Mouse (Mus musculus) kidney, adult 11 months (tissue): ENCODE results near the gene Tcam1.
A peak's percentile ranks its signal among the peaks of the same experiment; 100 is the strongest.
"Not testable (repeated sequence)": the region's sequence is repeated elsewhere in the genome, so short reads cannot be mapped to it uniquely, and the experiment has no call there.

Experiments used
- DNase-seq: peaks from one replicate; pipeline ENCODE4 v3.0.0; 2022

Tcam1 gene

DNA sequence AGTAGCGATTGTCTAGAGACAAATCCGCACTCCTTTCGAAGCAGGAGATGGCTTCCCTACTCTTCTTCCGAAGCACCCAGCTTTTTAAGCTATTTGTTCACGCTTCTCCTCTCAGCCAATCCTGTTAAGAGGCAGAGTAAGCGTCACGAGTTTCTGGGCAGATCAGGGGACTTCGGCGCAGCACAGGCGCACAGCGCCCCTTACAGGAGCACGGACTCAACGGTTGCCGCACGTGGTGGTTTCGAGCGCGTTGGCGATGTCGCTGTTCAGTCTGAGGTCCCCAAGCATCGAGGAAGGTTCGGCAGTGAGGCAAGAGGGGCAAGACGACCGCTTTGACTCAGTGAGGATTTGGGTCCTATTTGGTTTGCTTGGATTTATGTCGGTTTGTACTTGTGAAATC is at the start of gene Tcam1:
Tcam1 (plus strand) TSS at position 219 of the 400 bp plus-strand sequence.
- peak; percentile 90 for DNase-seq

DNA sequence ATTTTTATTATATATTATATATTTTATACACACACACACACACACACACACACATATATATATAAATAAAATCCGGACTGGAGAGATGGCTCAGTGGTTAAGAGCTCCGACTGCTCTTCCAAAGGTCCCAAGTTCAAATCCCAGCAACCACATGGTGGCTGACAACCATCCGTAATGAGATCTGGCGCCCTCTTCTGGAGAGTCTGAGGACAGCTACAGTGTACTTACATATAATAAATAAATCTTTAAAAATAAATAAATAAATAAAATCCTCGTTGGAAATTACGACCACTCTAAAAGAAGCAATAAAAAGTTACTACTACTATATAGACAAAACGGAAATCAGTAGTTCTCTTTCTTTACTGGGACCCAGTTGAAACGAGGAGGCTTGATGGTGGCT is 42.5 kb upstream of the Tcam1 start:
- not testable (repeated sequence) for DNase-seq

DNA sequence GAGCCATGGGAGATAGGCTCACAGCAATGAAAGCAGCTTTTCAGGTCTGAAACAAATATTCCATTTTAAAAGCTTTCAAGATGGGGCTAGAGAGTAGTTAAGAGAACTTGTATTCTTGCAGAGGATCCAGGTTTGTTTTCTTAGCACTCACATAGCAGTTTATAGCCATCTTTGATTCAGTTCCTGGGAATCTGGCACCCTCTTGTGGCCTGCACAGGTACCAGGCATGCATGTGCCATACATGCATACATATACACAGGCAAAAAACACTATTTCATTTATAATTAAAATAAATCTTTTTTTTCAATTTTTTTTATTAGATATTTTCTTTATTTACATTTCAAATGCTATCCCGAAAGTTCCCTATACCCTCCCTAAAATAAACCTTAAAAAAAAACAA is 29.6 kb upstream of the Tcam1 start:
- DNase-seq = no peak

DNA sequence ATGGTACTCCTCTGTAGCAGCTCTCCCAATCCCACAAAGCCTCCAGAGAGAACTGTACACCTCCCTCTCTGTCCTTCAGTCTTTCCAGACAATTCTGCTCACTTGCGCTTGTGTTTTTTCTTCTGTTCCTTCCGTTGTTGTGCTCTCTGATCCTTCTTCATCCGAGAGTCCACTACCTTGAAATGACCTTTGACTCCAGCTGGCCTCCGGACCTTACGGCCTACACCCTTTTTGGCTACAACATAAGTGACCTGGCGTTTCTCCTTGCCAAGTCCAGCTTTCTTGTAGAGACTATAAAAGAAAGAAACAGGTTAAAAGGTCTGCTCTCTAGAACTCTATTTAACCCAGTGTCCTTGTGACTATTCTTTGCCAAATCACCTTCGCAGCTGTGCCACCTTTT is 27.1 kb upstream of the Tcam1 start:
- peak; percentile 59 for DNase-seq

DNA sequence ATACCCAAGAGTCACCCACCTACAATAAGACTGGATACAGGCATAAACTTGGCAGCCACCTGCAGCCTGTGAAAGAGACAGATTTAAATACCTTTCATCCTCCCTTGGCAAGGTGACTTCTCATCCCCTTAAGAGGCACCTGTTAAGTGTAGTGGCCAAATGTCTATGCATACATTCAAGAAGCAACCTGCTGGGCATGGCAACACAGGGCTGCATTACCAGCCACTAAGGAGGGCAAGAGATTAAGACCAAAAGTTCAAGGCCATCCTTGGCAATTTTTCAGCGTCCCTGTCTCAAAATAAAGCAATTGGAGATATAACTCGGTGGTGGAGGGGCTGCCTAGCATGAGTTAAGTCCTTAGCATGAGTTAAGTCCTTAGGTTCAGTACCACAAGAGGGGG is 21.7 kb upstream of the Tcam1 start:
- no peak for DNase-seq

DNA sequence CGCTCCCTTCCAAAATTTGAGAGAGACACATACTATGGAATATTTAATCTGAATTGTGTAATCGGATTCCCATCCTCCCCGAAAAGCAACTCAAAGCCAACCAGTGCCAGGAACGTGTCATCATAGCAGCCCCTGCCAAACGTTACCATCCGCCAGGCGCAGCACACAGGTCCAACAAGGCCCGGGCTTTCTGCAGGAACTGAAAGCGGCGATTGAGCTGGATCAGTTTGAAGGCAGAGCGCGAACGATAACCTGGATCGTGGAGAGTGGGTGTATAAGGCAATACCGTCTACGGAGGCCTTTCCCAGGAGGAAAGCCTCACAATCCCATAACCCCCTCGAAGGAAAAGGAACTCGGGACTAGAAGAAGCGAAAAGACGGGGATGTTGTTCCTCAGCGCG is 21.3 kb upstream of the Tcam1 start:
- no peak for DNase-seq

DNA sequence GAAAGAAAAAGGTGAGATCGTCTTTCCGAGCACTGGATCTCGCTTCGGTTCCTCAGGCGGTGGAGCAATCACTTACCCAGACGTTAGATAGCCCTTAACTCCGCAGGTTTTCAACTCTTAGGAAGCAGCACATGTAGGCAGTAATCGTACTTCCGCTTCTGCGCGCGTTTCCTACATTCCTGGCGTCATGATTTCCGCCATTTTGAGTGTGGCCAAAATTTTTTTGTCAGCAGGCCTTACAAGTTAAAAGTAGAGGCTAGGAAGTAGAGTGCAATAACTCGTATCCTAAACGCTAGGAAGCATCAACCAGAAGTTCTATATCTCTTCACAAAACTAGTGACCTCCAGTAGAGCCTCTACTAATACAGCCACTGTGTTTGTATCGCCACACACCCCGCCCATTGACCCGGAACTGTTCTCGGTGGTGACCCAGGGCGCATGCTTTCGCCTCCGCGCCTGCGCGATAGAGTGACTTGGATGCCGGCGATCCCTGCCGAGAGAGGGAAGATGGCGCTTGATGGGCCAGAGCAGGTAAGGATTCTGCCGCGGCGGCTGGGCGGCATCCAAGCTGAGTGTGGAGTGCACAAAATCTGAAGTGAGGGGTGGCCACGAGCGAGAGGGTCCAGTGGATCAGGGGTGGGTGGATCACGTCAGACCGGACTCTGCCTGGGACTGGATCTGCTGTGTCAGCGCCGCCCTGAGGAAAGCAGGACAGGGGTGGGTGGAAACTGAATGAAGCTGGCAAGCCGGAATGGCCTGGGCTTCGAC is 20.6 kb upstream of the Tcam1 start, which contains the start of the genes Ftsj3 and Psmc5:
Ftsj3 (minus strand) TSS at position 395 of the 767 bp plus-strand sequence.
Psmc5 (plus strand) TSS at position 470 of the 767 bp plus-strand sequence.
- DNase-seq = peak; percentile 97

DNA sequence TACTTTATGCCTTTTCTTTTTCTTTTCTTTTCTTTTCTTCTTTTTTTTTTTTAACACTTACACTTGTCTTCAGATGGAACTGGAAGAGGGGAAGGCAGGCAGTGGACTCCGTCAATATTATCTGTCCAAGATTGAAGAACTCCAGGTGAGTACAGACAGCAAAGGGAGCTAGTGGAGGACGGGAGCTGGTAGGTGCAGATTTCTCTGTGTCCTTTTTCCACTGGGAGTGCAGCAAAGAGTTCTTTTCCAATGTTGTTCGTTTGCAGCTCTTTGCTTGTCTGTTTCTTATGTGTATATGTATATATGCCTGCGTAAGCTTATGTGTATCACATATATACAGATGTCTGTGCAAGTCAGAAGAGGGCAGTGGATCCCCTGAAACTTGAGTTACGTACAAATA is 19.7 kb upstream of the Tcam1 start:
- DNase-seq = no peak

DNA sequence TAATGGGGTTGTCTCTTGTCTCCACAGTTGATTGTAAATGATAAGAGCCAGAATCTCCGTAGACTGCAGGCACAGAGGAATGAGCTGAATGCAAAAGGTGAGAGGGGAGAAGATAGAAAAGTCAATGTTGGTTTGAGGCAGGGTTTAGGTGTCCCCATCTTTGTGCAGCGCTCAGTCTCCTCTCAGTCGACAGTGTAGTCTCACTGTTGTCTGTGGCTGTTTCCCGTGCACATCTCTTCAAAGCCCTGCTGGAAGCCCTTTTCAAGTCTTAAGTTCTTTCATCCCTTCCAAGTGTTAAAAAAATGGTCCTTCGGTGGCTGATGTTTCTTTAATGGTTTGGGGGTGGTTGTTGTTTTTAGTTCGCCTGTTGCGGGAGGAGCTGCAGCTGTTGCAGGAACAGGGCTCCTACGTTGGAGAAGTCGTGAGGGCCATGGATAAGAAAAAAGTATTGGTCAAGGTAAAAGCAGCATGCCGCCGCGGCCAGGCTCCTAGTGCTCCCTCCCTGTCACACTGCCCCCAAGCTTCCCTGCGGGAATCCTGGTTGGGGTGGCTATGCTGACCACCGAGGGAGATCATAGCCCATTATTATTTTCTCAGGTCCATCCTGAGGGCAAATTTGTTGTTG is 15.5 kb upstream of the Tcam1 start:
- DNase-seq = no peak

DNA sequence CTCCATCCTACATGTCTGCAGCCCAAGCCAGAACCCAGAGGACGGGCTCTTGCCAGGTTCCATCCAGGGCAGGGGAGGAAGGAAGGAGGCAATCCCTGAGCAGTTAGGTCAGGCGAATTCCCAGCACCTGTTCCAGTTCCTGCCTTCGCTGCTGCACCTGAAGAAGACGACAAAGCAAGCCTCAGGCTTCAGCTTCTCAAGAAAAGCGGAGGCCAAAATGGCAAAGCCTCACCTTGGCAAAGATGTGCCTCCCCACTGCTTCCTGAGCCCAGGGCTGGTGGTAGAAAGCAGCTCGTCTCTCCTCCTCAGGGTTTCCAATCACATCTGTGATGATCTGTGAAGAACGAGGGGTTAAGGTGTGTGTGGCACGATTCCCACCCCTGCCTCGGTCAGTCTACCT is 12.5 kb upstream of the Tcam1 start:
- DNase-seq = no peak

DNA sequence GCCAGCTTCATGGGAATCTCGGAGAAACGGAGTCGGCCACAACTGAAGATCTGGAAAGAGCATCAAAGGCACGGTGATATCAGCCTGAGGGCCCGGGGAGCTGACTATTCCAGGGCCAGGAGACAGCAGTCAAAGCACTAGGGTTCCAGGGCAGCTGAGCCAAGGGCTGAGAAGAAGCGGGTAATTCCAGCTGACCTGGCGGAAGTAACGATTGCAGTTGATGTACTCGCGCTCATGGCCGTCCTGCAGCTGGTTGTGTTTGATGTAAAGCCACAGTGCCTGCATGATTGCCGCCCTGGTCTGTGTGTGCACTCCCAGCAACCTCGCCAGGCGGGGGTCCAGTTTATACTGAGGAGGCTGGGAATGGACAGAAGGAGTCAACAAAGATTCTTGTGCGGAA is 11.5 kb upstream of the Tcam1 start:
- no peak for DNase-seq

DNA sequence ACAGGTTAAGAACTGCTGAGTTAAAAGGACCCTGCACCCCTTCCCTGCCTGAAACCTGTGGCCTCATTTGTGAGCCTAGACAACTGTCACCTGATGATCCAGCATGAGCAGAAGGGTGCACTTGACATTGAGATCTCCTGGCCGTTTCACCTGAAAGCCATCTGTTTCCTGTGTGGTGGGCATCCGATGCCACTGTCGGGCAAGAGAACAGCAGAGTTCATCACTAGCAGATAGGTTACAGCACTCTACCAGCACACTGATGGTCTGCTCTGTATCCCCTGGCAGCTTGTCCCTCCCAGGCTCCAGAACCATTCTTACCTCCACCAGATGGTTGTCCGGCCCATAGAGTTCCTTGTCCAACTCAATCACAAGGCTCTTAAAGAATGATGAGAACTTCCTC is 10.9 kb upstream of the Tcam1 start:
- no peak for DNase-seq

DNA sequence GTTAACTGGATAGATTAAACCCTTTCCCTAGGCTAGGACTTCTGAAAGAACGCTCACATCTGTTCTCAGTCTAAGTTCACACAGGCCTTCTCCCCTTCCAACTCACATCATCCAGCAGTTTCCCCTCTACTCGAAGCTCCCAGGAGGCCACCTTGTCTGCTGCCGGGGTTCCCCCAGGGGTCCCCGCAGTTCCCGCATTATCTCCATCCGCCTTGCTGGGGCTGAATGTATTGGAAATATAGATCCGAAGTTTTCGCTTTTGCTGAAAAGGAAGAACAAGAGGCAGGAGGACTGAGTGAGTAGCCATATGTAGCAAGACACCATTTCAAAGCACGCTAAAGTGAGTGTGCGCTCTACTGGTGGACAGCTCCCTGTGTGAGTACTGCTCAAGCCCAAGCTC is 10.0 kb upstream of the Tcam1 start:
- no peak for DNase-seq

DNA sequence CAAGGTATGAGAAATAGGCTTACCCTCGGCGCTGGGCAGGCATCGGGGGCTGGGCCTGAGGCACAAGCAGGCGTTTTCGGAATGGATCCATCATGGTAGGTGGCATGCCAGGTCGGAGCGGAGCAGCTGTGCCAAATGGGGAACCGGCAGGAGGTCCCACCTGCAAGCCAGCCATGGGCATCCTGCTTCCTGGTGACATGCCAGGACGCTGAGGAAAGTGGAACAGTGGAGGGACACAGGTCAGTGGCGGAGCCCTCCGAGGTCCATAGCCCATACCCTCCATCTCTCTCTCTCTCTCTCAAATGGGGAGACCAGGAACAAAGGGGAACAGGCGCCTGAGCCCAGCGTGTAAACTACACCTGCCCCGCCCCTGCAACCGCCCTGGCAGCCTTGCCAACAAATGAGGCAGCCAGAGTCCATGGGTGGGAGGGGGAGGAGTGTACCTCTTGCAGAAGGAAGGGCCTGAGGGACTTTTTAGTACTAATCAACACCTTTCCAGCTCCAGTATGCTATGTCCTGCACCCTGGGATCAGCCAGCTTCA is 9.1 kb upstream of the Tcam1 start:
- peak; percentile 67 for DNase-seq

DNA sequence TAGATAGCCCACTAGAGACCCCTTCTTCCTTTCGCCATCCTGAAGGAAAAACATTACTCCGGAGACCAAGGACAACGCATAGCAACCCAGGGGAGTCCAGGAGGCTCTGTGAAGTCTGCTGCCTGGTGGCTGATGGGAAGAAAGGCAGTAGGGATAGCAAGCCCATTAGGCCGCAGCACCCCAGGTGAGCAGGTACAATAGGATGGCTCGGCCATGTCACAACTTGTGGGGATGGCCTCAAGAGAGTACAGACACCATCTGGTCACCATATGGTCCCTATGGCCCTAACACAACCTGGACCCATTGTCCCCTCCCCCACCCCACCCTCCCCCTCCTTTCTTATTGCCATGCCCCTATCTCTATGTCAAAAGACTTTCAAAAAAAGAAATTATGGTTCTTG is 8.6 kb upstream of the Tcam1 start:
- no peak for DNase-seq

DNA sequence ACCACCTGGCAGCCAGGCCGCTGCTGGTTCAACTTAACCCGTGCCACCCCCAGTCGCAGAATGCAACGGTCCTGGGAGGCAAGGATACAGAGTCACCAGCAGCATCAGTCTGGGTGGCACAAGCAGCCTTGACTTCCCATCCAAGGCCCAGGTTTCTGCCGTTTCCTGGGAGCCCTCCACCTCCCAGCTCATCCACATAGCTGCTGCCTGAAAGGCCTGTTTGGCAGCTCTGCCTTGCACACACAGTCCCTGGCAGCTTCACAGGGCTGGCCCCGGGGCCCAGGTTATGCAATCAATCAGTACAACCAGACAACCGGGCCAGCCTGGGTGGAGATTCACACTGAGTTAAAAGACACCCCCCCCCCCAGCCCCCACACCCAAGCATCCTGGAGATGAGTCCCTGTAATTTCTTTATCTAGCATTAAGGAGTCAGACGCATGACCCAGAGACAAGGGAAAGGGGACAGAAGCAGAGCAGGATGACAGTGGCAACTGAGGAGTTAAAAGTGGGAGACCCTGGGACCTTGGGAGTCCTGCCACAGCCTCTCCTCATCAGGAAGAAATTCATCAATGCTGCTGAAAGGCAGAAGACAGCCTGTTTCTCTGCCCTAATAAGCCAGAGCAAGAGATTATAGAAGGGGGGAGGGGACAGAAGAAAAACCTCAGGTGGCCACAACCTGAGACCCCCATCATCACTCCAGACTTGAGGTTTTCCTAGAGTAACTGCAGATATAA is 8.0 kb upstream of the Tcam1 start:
- peak; percentile 72 for DNase-seq

DNA sequence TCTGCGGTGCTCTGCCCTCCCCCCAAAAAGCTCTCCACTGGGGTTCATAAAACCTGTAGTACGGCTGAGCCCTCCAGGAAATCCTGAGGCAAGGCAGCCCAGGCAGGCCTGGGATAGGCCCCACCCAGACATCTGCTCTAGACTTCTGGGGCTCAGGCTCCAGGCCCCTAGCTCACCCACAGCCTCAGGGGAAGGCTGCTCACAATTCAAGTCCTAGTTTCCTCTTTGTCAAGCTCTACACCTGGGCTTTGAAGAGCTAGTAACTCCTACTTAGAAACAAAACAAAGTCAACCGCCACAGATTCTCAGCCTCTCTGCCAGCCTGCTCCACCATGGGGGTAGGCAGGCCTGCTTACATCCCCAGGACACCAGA is 7.4 kb upstream of the Tcam1 start:
- DNase-seq = no peak

DNA sequence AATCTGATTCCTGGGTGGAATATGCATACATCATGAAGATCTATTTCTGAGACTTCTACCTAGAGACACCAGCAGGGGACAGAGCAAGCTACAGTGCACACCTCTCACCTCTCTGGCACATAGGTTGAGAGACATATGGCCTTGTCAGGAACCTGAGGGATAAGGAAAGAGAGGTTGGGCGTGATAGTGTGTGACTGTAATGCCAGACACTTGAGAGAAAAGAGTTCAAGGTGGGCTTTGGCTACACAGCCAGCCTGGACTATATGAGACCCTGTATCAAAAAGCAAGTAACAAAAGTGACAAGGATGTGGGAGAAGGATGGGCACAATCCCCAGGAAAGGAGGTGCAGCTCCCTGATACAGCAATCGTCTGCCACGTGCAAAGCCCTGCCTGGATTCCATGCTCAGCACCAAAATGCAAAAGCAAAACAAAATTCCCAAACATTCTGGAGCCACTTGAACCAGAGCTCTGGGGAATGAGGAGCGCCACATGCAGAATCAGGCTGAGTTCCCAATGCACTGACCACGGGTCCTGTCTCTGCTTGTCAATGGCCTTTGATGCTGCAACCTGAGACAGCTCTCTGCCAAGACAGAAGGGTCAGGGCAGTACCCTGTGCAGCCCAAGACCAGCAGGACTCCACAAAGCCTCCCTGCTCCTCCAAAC is 5.2 kb upstream of the Tcam1 start:
- DNase-seq = peak; percentile 28

DNA sequence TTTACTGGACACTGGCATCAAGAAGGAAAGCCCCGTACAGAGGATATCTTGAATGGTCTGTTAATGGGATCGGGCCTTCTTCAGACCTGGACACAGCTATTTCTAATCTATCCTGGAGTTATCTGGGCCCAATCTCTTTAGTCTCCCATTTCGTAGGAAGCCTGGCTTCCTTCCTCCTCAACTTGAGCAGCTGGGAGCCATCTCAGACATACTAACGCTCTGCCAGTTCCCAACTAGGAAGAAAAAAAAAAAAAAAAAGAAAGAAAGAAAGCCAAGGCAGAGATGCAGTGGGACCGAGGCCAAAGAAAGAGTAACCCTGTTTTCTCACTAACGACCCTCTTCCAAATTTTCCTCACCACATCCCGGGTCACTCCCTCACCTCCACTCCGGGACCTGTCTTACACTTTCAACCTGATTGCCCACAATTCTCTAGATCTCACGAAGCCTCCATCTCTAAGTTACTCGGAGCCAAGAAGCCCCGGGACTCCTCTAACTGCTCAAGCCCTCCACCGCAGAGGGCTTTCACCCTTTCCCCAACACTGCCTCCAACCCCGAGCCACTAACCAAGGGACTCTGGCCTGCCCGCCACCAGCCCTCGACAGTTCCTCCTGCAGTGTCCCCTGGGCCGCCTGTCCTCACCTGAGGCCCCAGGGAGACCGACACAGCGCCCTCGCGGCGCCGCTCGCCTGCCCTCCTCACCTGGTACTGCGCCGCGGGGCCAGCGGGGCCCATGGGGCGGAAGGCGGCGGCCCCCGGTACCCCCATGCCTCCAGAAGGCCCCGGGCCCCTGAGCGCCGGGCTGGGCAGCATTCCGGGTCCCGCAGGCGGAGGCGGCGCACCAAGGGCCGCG is 4.5 kb upstream of the Tcam1 start:
- DNase-seq = no peak

DNA sequence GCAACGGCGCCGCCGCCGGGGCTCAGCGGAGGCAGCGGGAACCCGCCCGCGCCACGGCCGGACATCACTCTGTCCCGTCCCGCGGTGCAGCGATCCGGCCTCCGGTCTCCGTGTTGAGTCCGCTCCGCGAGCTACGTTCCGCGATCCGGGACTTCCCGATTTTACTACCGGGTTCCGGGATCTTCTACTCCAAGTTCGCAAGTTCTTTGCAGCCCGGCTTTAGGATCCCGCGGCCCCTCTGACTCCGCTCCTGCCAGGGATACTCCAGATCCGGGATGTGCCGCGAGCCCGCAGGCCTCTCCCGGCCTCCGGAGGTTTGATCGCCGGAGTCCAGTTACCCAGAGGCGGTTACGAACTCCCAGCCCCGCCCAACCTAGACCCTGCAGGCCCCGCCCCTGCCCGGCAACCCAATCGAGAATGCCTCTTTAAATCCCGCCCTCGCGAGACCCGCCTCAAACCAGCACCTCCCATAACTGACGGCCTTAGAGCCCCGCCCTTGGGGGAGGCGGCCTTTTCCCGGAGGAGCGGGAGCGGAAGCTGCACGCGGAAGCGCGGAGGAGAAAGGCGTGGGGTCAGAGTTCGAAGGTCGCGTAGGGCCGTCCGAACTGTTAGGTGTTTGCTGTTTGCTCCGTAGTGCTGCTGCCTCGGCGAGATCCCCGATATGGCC is 3.7 kb upstream of the Tcam1 start, which contains the start of gene Smarcd2:
Smarcd2 (minus strand) TSS at position 329 of the 667 bp plus-strand sequence.
- DNase-seq = peak; percentile 100

DNA sequence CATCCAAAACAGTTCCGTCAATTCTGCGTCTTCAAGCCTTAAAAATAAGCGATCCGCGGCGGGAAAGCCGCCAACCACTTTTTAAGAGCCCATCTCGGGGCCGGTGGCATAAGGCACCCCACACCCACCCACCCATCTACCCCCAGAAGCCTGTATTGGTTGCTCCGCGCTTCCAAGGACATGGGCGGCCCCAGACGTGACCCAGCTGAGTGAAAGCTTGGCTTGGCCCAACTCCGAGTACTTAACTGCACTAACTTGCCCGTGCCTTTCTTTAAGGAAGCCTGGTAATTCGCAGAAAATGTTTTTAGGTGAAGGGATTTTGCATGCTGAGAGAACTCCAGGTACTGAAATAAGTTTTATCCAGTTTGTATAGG is 3.2 kb upstream of the Tcam1 start:
- no peak for DNase-seq

DNA sequence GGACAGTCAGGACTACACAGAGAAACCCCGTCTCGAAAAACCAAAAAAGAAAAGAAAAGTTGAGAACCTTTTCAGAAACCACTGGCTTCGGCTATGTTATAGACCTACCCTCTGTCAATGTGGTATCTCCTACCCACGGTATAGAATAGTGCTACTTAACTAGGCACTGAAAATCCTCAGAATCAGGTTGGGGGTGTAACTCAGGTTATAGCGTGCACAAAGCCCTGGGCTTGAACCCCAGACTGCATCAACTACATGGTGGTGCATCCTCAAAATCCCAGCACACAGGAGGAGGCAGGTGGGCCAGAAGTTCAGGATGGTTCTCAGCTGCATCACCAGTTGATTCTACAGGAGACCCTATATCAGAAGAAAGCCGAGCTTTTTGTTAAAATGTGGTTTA is 2.7 kb upstream of the Tcam1 start:
- no peak for DNase-seq
